Mouse (Mus musculus): ENCODE results near the gene Tmem190. TPM values are rescaled to one million over a fixed set of nuclear protein-coding genes. Genes with fewer than 3 reads are reported as not detected.

Tmem190 gene
- not detected for polyA plus RNA-seq (2014; fragmentation: Illumina TruSeq; extraction: RNeasy Lipid Tissue Mini Kit (QIAGEN cat#74804); ENCODE audit: low replicate concordance)

DNA sequence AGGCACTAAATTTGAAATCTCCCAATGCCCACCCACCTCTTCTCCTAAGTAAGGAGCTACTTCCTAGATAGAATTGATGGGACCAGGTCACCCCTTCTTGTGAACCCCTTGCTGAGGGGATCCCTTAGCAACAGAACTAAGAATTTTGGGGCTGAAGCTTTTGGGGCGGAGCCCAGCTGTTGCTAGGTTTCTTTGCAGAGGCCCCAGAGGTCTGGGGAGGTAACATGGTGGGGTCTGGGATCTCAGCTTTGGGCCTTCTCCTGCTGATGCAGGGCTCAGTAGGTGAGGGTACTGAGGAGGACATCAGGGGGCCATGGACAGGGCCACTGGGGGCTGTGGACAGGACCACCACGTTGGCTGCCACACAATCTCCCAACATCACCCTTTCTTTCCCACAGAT lies at the start of gene Tmem190, which contains the start of gene Il11:
Gene Tmem190, plus strand, starts transcription at position 179 of the 400 bp plus-strand sequence.
Gene Il11, minus strand, starts transcription at position 101 of the 400 bp plus-strand sequence.

DNA sequence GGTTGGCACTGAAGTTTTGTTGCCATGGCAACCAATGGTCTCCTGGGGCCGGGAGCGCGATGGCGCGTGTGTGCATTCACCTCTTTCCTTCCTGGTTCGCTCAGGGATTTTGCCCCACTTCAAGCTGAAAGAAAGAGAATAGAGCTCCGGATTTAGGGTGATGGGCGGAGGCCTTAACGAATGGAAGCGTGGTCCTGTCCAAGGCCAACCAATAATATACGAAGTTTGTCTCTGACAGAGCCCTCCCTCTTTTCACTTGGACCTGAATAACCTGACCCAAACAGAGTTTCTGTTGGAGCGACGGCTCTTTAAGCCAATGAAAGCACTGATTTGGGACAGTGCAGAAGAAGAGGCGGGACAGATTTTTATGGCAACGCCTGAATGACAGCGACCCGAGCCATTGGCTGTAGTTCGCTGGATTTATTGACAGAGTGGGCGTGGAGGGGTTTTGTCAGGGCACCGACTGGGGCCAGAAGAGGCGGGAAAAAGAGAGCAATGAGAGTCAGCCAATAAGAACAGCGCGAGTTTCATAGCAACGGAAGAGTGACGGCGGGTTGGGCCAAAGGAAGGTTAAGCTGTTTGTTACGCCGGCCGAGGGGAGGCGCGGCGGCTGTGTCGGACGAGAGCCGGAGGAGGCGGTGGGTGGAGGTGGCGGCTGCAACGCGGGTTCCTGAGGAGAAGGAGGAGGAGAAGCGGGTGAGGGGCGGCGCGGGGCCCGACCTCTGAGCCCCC lies 43.0 kb upstream of the Tmem190 start, which contains the start of gene Kmt5c:
Gene Kmt5c, plus strand, starts transcription at position 572 of the 732 bp plus-strand sequence.

DNA sequence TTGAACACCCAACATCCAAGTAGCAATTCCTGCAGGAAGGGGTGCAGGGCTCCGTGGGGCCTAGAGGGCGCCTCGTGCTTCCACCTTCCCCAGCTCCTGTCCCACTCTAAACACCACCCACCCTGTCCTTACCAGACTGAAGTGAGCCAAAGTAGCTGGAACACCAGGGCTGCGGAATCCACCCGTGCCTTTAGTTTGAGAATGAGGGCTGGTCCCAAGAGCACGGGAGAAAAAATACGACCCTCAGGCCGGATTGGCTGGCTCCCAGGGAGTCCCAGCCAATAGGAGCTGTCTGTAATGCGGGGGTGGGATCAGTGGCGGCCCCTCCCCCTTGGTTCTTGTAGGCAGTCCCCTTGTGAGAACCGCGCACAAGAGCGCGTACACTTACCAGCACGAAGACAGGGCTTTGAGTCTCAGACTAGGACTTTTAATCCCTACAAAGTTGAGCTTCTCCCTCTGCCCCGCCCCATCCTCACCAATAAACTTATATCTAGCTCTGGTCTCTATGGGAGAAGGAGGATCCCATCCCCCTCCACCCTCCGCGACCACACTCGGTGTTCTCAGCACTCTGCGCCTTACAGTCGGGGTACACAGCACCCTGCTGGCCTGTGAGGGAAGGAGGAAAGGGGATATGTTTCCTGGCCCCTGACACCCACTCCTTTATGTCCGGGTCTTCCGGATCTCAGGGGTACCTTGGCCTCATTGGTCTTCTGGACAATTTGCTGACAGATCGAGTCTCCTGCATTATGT lies 29.7 kb upstream of the Tmem190 start, which contains the start of gene Cox6b2:
Gene Cox6b2, minus strand, starts transcription at position 274 of the 750 bp plus-strand sequence.

DNA sequence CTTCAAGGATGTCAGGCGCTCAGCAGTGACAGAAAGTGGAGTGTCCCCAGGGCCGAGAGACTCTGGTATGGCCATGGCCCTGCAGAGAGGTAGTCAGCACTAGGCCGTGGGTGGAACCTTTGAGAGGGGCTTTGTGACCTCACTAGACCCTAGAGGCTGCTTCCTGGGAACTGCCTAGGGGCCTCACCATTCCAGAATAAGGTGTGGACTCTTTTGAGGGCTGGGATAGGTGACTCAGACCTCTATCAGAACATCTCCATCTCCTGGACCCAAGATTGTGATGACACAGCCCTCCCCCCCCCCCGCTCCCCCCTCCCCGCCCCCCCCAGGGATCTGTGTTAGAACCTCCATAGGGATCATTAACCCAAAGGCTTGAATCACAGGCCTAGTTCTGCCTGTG lies 11.5 kb upstream of the Tmem190 start, which contains the start of gene Fam71e2:
Gene Fam71e2, minus strand, starts transcription at position 101 of the 400 bp plus-strand sequence.

DNA sequence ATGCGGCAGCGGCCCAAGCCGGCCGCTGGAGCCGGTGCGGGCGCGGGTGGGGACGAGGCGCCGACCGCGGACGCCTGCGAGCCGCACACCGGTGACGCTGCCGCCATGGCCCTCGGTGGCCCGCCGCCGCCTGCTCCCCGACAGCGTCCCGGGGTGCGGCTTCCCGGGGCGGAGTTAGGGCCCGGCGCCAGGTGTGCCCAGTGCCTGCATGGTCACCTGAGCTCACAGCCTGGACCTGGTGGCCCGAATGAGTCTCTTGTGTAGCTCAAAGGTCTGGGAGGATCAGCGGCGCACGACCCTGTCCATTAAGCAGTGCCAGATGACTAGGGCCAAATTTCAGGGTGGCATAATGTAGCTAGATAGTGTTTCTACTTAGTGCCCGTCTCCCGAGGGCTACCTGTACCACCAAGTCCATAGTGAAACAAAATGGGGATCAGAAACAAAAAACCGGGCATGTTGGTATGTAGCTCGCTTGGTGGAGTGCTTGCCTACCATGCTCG lies 6.7 kb downstream of the Tmem190 start, which contains the start of gene Tmem238:
Gene Tmem238, minus strand, starts transcription at position 221 of the 500 bp plus-strand sequence.

DNA sequence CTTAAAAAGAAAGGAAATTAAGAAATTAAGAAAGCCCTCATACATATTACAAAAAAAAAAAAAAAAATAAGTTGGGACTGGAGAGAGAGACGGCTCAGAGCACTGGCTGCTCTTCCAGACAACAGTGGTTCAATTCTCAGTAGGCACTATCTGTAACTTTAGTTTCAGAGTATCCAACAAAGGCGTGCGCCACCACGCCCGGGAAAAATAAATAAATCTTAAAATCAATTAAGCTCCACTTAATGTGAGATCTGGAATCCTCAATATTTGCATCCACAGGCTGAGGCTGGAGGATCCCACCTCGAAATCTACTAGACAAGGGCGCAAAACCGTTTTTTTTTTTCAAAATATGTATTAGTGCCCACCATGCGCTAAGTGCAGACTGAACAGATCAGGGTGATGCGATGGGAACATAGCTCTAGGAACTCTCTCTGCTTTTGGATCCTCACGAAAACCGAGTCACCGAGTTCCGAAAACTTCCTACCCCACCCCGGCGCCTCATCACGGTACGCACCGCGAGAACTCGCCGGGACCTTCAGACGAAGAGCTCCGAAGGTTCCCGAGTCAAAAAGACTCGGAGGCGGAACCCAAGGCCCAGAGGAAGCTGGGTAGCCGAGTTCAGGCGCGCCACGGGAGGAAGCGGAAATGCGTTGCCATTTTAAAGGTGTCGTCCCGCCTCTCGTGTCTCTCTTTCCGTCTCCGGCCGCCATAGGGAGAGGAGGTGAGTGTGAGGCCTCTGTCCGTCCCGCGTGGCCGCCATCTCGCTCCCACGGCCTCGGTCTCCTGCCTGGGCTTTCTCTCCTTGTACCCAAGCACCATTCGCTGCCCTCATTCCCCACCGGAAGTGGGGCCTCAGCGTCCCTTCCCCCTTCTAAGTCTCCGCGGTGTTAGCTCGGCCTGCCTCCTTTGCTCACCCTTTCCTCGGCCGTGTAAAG lies 9.8 kb downstream of the Tmem190 start, which contains the start of gene Rpl28:
Gene Rpl28, plus strand, starts transcription at position 597 of the 935 bp plus-strand sequence.

DNA sequence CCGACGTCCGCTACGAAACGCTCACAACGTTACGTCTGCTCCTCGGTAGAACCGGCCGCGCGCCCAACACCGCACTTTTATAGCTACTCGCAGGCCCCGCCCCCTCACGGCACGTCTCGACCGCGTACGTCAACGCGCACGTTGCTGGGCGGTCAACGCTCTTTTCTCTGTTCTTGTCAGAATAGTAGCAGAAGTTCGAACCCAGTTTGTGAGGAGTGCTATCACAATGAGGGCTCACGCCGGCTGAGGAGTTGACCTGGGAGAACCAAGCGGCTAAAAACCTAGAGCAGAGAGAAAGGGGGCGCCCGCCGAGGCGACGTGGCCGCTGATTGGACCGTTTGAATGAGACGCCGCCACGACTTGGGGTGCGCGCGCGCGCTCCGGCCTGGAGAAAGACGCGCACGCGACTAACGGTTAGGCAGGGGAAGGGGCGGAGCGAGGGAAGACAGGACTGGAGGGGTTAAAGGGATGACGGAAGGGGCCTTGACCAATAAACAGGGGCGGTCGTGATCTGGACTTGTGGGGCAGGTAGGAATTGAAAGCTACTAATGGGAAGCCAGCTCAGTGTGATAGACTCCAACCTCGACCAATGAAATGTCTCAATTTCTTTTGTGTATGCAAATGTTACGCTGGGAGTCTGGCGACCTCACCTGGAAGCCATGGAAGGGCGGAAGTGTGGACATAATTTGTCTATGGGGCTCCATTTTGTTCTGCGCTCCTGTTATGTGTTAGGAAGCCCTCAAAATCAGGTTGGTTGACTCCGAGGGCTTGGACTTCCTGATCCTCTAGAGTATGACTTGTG lies 29.8 kb downstream of the Tmem190 start, which contains the start of gene Ube2s:
Gene Ube2s, minus strand, starts transcription at position 288 of the 802 bp plus-strand sequence.

Other genes starting within 250 kb of the Tmem190 start
- 1.1 TPM for gene Syt5, start 235.4 kb upstream of the Tmem190 start, polyA plus RNA-seq (2014; fragmentation: Illumina TruSeq; extraction: RNeasy Lipid Tissue Mini Kit (QIAGEN cat#74804); ENCODE audit: low replicate concordance)
- 19.6 TPM for gene Ptprh, start 178.9 kb upstream of the Tmem190 start, polyA plus RNA-seq (2014; fragmentation: Illumina TruSeq; extraction: RNeasy Lipid Tissue Mini Kit (QIAGEN cat#74804); ENCODE audit: low replicate concordance)
- 28.1 TPM for gene Tmem86b, start 151.5 kb upstream of the Tmem190 start, polyA plus RNA-seq (2014; fragmentation: Illumina TruSeq; extraction: RNeasy Lipid Tissue Mini Kit (QIAGEN cat#74804); ENCODE audit: low replicate concordance)
- 11.5 TPM for gene Ppp6r1, start 123.9 kb upstream of the Tmem190 start, polyA plus RNA-seq (2014; fragmentation: Illumina TruSeq; extraction: RNeasy Lipid Tissue Mini Kit (QIAGEN cat#74804); ENCODE audit: low replicate concordance)
- gene Hspbp1, start 97.9 kb upstream of the Tmem190 start, polyA plus RNA-seq (2014; fragmentation: Illumina TruSeq; extraction: RNeasy Lipid Tissue Mini Kit (QIAGEN cat#74804); ENCODE audit: low replicate concordance), result not detected
- gene Brsk1, start 92.3 kb upstream of the Tmem190 start, polyA plus RNA-seq (2014; fragmentation: Illumina TruSeq; extraction: RNeasy Lipid Tissue Mini Kit (QIAGEN cat#74804); ENCODE audit: low replicate concordance), result not detected
- 4.2 TPM for gene Tmem150b, start 57.7 kb upstream of the Tmem190 start, polyA plus RNA-seq (2014; fragmentation: Illumina TruSeq; extraction: RNeasy Lipid Tissue Mini Kit (QIAGEN cat#74804); ENCODE audit: low replicate concordance)
- gene Kmt5c, start 42.8 kb upstream of the Tmem190 start, polyA plus RNA-seq (2014; fragmentation: Illumina TruSeq; extraction: RNeasy Lipid Tissue Mini Kit (QIAGEN cat#74804); ENCODE audit: low replicate concordance), result 2.5 TPM
- gene Cox6b2, start 29.8 kb upstream of the Tmem190 start, polyA plus RNA-seq (2014; fragmentation: Illumina TruSeq; extraction: RNeasy Lipid Tissue Mini Kit (QIAGEN cat#74804); ENCODE audit: low replicate concordance), result not detected
- not detected for gene Fam71e2, start 11.6 kb upstream of the Tmem190 start, polyA plus RNA-seq (2014; fragmentation: Illumina TruSeq; extraction: RNeasy Lipid Tissue Mini Kit (QIAGEN cat#74804); ENCODE audit: low replicate concordance)
- not detected for gene Il11, start 78 bp upstream of the Tmem190 start, polyA plus RNA-seq (2014; fragmentation: Illumina TruSeq; extraction: RNeasy Lipid Tissue Mini Kit (QIAGEN cat#74804); ENCODE audit: low replicate concordance)
- gene Tmem238, start 6.7 kb downstream of the Tmem190 start, polyA plus RNA-seq (2014; fragmentation: Illumina TruSeq; extraction: RNeasy Lipid Tissue Mini Kit (QIAGEN cat#74804); ENCODE audit: low replicate concordance), result 1.0 TPM
- gene Rpl28, start 9.9 kb downstream of the Tmem190 start, polyA plus RNA-seq (2014; fragmentation: Illumina TruSeq; extraction: RNeasy Lipid Tissue Mini Kit (QIAGEN cat#74804); ENCODE audit: low replicate concordance), result 4.2 TPM
- gene Ube2s, start 29.7 kb downstream of the Tmem190 start, polyA plus RNA-seq (2014; fragmentation: Illumina TruSeq; extraction: RNeasy Lipid Tissue Mini Kit (QIAGEN cat#74804); ENCODE audit: low replicate concordance), result 2.9 TPM
- 0.19 TPM for gene Shisa7, start 61.8 kb downstream of the Tmem190 start, polyA plus RNA-seq (2014; fragmentation: Illumina TruSeq; extraction: RNeasy Lipid Tissue Mini Kit (QIAGEN cat#74804); ENCODE audit: low replicate concordance)
- 0.97 TPM for gene Isoc2b, start 87.3 kb downstream of the Tmem190 start, polyA plus RNA-seq (2014; fragmentation: Illumina TruSeq; extraction: RNeasy Lipid Tissue Mini Kit (QIAGEN cat#74804); ENCODE audit: low replicate concordance)
- gene Isoc2a, start 94.2 kb downstream of the Tmem190 start, polyA plus RNA-seq (2014; fragmentation: Illumina TruSeq; extraction: RNeasy Lipid Tissue Mini Kit (QIAGEN cat#74804); ENCODE audit: low replicate concordance), result 0.85 TPM
- gene Gm36210, start 123.6 kb downstream of the Tmem190 start, polyA plus RNA-seq (2014; fragmentation: Illumina TruSeq; extraction: RNeasy Lipid Tissue Mini Kit (QIAGEN cat#74804); ENCODE audit: low replicate concordance), result not detected
- not detected for gene Zfp628, start 132.3 kb downstream of the Tmem190 start, polyA plus RNA-seq (2014; fragmentation: Illumina TruSeq; extraction: RNeasy Lipid Tissue Mini Kit (QIAGEN cat#74804); ENCODE audit: low replicate concordance)
- gene Nat14, start 139.1 kb downstream of the Tmem190 start, polyA plus RNA-seq (2014; fragmentation: Illumina TruSeq; extraction: RNeasy Lipid Tissue Mini Kit (QIAGEN cat#74804); ENCODE audit: low replicate concordance), result 0.59 TPM
- not detected for gene Ssc5d, start 142.8 kb downstream of the Tmem190 start, polyA plus RNA-seq (2014; fragmentation: Illumina TruSeq; extraction: RNeasy Lipid Tissue Mini Kit (QIAGEN cat#74804); ENCODE audit: low replicate concordance)
- gene Sbk2, start 181.5 kb downstream of the Tmem190 start, polyA plus RNA-seq (2014; fragmentation: Illumina TruSeq; extraction: RNeasy Lipid Tissue Mini Kit (QIAGEN cat#74804); ENCODE audit: low replicate concordance), result not detected
- gene Sbk3, start 188.2 kb downstream of the Tmem190 start, polyA plus RNA-seq (2014; fragmentation: Illumina TruSeq; extraction: RNeasy Lipid Tissue Mini Kit (QIAGEN cat#74804); ENCODE audit: low replicate concordance), result not detected
- 8.2 TPM for gene Zfp579, start 213.2 kb downstream of the Tmem190 start, polyA plus RNA-seq (2014; fragmentation: Illumina TruSeq; extraction: RNeasy Lipid Tissue Mini Kit (QIAGEN cat#74804); ENCODE audit: low replicate concordance)
- not detected for gene Zfp524, start 231.5 kb downstream of the Tmem190 start, polyA plus RNA-seq (2014; fragmentation: Illumina TruSeq; extraction: RNeasy Lipid Tissue Mini Kit (QIAGEN cat#74804); ENCODE audit: low replicate concordance)
- 9.3 TPM for gene Fiz1, start 231.8 kb downstream of the Tmem190 start, polyA plus RNA-seq (2014; fragmentation: Illumina TruSeq; extraction: RNeasy Lipid Tissue Mini Kit (QIAGEN cat#74804); ENCODE audit: low replicate concordance)
- 0.48 TPM for gene Gm44973, start 232.6 kb downstream of the Tmem190 start, polyA plus RNA-seq (2014; fragmentation: Illumina TruSeq; extraction: RNeasy Lipid Tissue Mini Kit (QIAGEN cat#74804); ENCODE audit: low replicate concordance)
- gene Zfp865, start 237.4 kb downstream of the Tmem190 start, polyA plus RNA-seq (2014; fragmentation: Illumina TruSeq; extraction: RNeasy Lipid Tissue Mini Kit (QIAGEN cat#74804); ENCODE audit: low replicate concordance), result 3.4 TPM
- not detected for gene Ccdc106, start 237.6 kb downstream of the Tmem190 start, polyA plus RNA-seq (2014; fragmentation: Illumina TruSeq; extraction: RNeasy Lipid Tissue Mini Kit (QIAGEN cat#74804); ENCODE audit: low replicate concordance)

All from small intestine, adult 10 weeks (tissue).